Mouse (Mus musculus) hindbrain, postnatal 0 days (tissue): Measurements from ENCODE around the gene Cecr2. TPM values are rescaled to one million over a fixed set of nuclear protein-coding genes. Genes with fewer than 3 reads are reported as not detected.
A peak's percentile ranks its signal among the peaks of the same experiment; 100 is the strongest.

Experiments
- ATAC-seq: fragments of 200-750 bp; cut with Nextera tagmentation; 2 replicates; pipeline ENCODE4 v1.8.0; 2017; ENCODE audit warnings: mild to moderate bottlenecking, moderate TSS enrichment, moderate library complexity
- DNase-seq: peaks from one replicate; pipeline ENCODE4 v3.0.0-alpha.2; 2015; ENCODE audit warnings: low spot score
- H3K27ac ChIP-seq: fragments of 300-500 bp; sonication (generic); 2 replicates; pipeline ENCODE4 v1.5.1; 2014; ENCODE audit warnings: mild to moderate bottlenecking
- H3K27me3 ChIP-seq: fragments of 300-500 bp; sonication (generic); 2 replicates; pipeline ENCODE4 v1.6.1; 2014; ENCODE audit warnings: low read length, mixed read lengths; ENCODE audit not compliant: insufficient read depth
- H3K36me3 ChIP-seq: fragments of 300-500 bp; sonication (generic); 2 replicates; pipeline ENCODE4 v1.6.1; 2014; ENCODE audit warnings: low read length, mixed read lengths; ENCODE audit not compliant: insufficient read depth
- H3K4me1 ChIP-seq: fragments of 300-500 bp; sonication (generic); 2 replicates; pipeline ENCODE4 v1.6.1; 2014; ENCODE audit warnings: antibody characterized with exemption, low read length, mixed read lengths; ENCODE audit not compliant: insufficient read depth
- H3K4me2 ChIP-seq: fragments of 300-500 bp; sonication (generic); 2 replicates; pipeline ENCODE4 v1.6.1; 2014; ENCODE audit warnings: low read depth, mild to moderate bottlenecking, low read length, moderate library complexity, mixed read lengths
- H3K4me3 ChIP-seq: fragments of 300-500 bp; sonication (generic); 2 replicates; pipeline ENCODE4 v1.5.1; 2014; ENCODE audit warnings: low read length
- H3K9ac ChIP-seq: fragments of 300-500 bp; sonication (generic); replicated peaks from 2 replicates; pipeline ENCODE4 v1.6.1; 2014; ENCODE audit warnings: mild to moderate bottlenecking, low read length, moderate library complexity, mixed read lengths
- H3K9me3 ChIP-seq: fragments of 300-500 bp; sonication (generic); 2 replicates; pipeline ENCODE4 v1.6.1; 2016; ENCODE audit warnings: low read length, mixed read lengths
- CTCF ChIP-seq: IDR thresholded peaks from 2 replicates; pipeline ENCODE4 v1.5.1; 2016; ENCODE audit warnings: antibody characterized with exemption, control low read depth, low read depth
- WGBS: fragments of 180-500 bp; shearing (Covaris S2); extraction: QIAGEN DNeasy Blood & Tissue Kit; methylation state at CpG from one replicate; pipeline ENCODE4 v1.1.7; 2014; 5-methylcytosine and 5-hydroxymethylcytosine counted together
- polyA plus RNA-seq: library from polyadenylated mRNA; unstranded; fragments of >200 nt; fragmentation: Nextera tagmentation; extraction: Ambion mirVana; gene quantifications from 2 replicates; pipeline ENCODE4 v1.2.1, GENCODE M21; 2015
- total RNA-seq: library from RNA; depleted of rRNA; stranded (reverse); fragments of >200 nt; gene quantifications from 2 replicates; pipeline ENCODE4 v1.2.3, GENCODE M21; 2014

Cecr2 gene
- total and polyA plus RNA-seq, 2 experiments from 2014 or later: 2.9 to 16.9 TPM

- DNase-seq (no peak), ATAC-seq (no peak)
- H3K27ac ChIP-seq: no peak overlapping the region
- H3K36me3 ChIP-seq: no peaks in the 10 kb centered on the region
- WGBS: 81% methylated on average over 5 of the region's 5 CpGs
- H3K9ac ChIP-seq: no peak overlapping the region
- no peaks in the 10 kb centered on the region for H3K9me3 ChIP-seq
- H3K4me1 ChIP-seq: no peaks in the 10 kb centered on the region
- no peaks in the 10 kb centered on the region for H3K27me3 ChIP-seq
- no peak overlapping the region for H3K4me3 ChIP-seq
- H3K4me2 ChIP-seq: no peak overlapping the region
- no peak for TF ChIP-seq CTCF
These were observed 18.0 kb upstream of the Cecr2 start for GRCm38 (mm10) chr6:120648205-120648604.

GRCm38 (mm10) chr6:120652666-120653065 is 13.5 kb upstream of the Cecr2 start:
- ATAC-seq (no peak), DNase-seq (no peak)
- H3K27ac ChIP-seq: no peak overlapping the region
- no peaks in the 10 kb centered on the region for H3K4me1 ChIP-seq
- H3K4me3 ChIP-seq: no peak overlapping the region
- no peaks in the 10 kb centered on the region for H3K36me3 ChIP-seq
- no peak for TF ChIP-seq CTCF
- H3K27me3 ChIP-seq: no peaks in the 10 kb centered on the region
- 24% methylated on average over 7 of the region's 7 CpGs for WGBS
- no peak overlapping the region for H3K9ac ChIP-seq
- no peaks in the 10 kb centered on the region for H3K9me3 ChIP-seq
- H3K4me2 ChIP-seq: no peak overlapping the region

GRCm38 (mm10) chr6:120655702-120656101 is 10.5 kb upstream of the Cecr2 start:
- H3K4me2 ChIP-seq: no peak overlapping the region
- no peaks in the 10 kb centered on the region for H3K9me3 ChIP-seq
- no peak overlapping the region for H3K4me3 ChIP-seq
- H3K9ac ChIP-seq: no peak overlapping the region
- ATAC-seq (no peak), DNase-seq (no peak)
- H3K4me1 ChIP-seq: no peaks in the 10 kb centered on the region
- no peak overlapping the region for H3K27ac ChIP-seq
- WGBS: 93% methylated on average over 3 of the region's 3 CpGs
- TF ChIP-seq CTCF: no peak
- H3K27me3 ChIP-seq: no peaks in the 10 kb centered on the region
- H3K36me3 ChIP-seq: no peaks in the 10 kb centered on the region

- H3K9me3 ChIP-seq: no peaks in the 10 kb centered on the region
- H3K36me3 ChIP-seq: no peaks in the 10 kb centered on the region
- ATAC-seq: no peak
- 69% methylated on average over 7 of the region's 7 CpGs for WGBS
- TF ChIP-seq CTCF: no peak
- H3K4me2 ChIP-seq: no peak overlapping the region
- no peaks in the 10 kb centered on the region for H3K4me1 ChIP-seq
- no peak overlapping the region for H3K4me3 ChIP-seq
- no peak overlapping the region for H3K9ac ChIP-seq
- no peaks in the 10 kb centered on the region for H3K27me3 ChIP-seq
- no peak overlapping the region for H3K27ac ChIP-seq
- no peak for DNase-seq
These were observed 7.3 kb upstream of the Cecr2 start for GRCm38 (mm10) chr6:120658848-120659247.

- Histone ChIP-seq H3K9ac (peak overlapping the region; percentile 84), H3K27me3 (no peaks in the 10 kb centered on the region), H3K27ac (peak overlapping the region; percentile 96), H3K4me2 (peak overlapping the region; percentile 97), H3K4me3 (peak overlapping the region; percentile 94), H3K36me3 (no peaks in the 10 kb centered on the region), H3K9me3 (no peaks in the 10 kb centered on the region), H3K4me1 (no peaks in the 10 kb centered on the region)
- under 1% methylated on average over 21 of the region's 21 CpGs for WGBS
- peak; percentile 84 for ATAC-seq
- no peak for TF ChIP-seq CTCF
- peak; percentile 79 for DNase-seq
These were observed 754 bp upstream of the Cecr2 start for GRCm38 (mm10) chr6:120665415-120665815.

- Histone ChIP-seq H3K27ac (peak overlapping the region; percentile 96), H3K9ac (peak overlapping the region; percentile 84), H3K4me3 (peak overlapping the region; percentile 94), H3K4me1 (no peaks in the 10 kb centered on the region), H3K9me3 (no peaks in the 10 kb centered on the region), H3K4me2 (peak overlapping the region; percentile 97), H3K27me3 (no peaks in the 10 kb centered on the region), H3K36me3 (no peaks in the 10 kb centered on the region)
- DNase-seq (peak; percentile 61), ATAC-seq (peak; percentile 36)
- WGBS: 4% methylated on average over 74 of the region's 87 CpGs
- TF ChIP-seq CTCF: no peak
These were observed 722 bp downstream of the Cecr2 start for GRCm38 (mm10) chr6:120666761-120667421.

GRCm38 (mm10) chr6:120667422-120667781 is 1.2 kb downstream of the Cecr2 start:
- peak overlapping the region; percentile 97 for H3K4me2 ChIP-seq
- DNase-seq: no peak
- H3K9ac ChIP-seq: peak overlapping the region; percentile 84
- H3K4me1 ChIP-seq: no peaks in the 10 kb centered on the region
- H3K9me3 ChIP-seq: no peaks in the 10 kb centered on the region
- H3K36me3 ChIP-seq: no peaks in the 10 kb centered on the region
- 2% methylated on average over 7 of the region's 7 CpGs for WGBS
- ATAC-seq: no peak
- no peaks in the 10 kb centered on the region for H3K27me3 ChIP-seq
- peak overlapping the region; percentile 96 for H3K27ac ChIP-seq
- peak overlapping the region; percentile 94 for H3K4me3 ChIP-seq
- no peak for TF ChIP-seq CTCF
